Mouse (Mus musculus) right cerebral cortex, postnatal 36 days (tissue): ENCODE measurements at regions not wholly inside any gene's neighbourhood (a gene's known extent, or its start where the extent isn't known, plus 50 kb on each side); places are given as distances from the start of the nearest gene placed in this dataset.

Experiments used
- DNase-seq, 2 experiments: peaks; one replicate each; pipeline ENCODE4 v3.0.0; 2022; ENCODE audit warnings: low spot score in 2 of 2, mixed read lengths in 1 of 2

DNA sequence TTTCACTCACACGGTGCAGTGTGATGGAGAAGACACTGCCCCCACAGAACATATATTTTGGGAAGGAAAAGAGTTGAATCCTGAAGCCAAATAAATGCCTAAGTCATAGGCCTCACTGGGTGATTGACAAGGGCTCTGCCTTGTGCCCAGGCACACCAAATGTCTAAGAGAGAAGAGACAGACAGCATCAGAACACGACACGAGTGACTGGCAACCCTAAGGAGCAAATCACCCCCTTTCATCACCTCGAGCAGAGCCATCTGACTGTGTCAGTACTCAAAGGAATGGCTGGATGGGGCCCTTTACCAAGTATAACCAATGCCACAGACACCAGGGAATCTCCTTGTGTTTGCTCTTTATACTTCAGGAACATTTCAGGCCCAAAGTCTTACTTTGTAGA, 815.6 kb downstream of the Car8 start:
- DNase-seq, result no peak

DNA sequence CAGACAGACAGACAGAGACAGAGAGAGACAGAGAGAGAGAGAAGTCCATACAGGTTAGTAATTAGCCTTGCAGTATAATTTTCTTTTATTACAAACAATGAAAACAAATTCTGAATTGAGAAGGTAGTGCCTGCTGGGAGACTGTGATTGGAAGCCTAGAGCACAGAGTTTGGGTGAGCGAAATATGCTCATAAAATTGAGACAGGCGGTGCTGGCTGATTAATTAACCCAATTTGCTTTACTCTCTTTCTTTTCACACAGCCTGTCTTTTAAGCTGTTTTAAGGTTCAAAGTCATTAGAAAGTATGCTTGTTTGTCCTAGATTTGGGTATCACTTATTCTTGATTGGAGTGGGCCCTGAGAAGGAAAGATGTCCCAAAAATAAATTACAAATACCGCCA, 816.1 kb downstream of the Car8 start:
- DNase-seq, result no peak

DNA sequence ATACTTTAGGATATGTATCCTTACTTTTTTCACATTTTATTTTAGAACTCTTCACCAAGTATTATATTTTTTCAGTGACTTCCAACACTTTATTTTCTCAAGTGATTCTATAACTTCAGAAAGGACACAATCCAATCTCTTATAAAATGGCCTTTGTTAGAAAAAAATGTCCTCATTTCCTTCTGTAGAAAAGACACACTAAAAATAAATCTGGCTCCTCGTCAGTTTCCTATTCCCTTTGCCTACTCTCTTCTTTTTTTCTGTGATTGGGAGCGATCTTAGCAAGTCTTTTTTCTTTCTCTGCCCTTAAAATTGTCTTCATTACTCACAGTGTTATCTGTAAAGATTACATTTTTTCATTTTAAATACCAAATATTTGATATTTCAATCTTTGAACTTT, 824.5 kb downstream of the Car8 start:
- DNase-seq, result no peak

DNA sequence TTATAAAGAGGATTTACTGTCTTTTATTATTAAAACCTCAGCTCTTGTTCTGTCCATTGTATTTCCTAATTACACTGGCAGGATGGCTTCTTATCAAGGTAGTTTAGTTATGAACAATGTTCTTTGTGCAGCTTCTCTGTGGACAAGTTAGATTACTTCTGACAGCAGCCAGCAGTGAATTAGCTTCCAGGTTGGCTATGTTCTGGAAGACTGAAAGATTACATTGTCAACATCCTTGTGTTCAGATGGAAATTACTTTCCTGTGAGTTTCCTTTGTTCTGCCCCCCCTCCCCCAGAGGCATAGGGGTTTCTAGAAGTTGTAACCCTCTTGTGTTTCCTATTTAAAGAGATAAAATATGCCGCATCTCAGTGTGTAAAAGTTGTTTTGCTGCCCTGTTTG, 846.1 kb downstream of the Car8 start:
- DNase-seq, result no peak

DNA sequence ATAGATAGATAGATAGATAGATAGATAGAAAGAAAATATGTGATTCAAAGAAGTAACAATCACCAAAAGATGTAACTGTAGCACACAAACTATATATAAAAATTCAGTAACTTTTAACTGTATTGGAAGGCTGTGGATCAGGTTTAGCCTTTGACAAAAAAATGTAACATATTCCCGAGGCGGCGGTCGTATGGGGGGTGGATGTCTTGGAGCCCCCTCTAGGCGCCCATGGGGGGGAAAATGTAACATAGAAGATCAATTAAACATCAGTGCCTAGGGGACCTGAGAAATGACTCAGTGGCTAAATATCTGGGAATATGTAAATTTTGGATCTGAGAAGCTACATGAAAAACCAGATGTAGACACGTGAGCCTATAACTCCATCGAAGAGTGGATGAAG, 847.2 kb downstream of the Car8 start:
- no peak for DNase-seq

DNA sequence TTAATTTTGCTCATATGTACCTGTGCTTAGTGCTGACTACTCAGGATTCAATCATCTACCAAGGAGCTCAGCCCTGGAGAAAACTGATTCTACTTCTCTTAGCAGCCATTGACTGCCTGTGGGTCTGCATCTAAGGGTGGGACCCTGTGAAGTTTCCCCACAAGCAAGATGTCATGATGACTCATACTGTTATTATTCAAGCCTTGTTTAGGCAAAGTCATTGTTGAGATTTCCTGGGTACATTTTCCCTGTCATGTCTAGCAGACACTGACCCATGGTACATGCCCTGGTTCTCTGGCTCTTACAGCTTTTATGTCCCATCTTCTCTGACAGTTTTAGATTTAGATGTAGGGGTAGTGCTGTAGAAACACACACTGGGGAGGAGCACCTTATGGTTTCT, 853.8 kb downstream of the Car8 start:
- no peak for DNase-seq

DNA sequence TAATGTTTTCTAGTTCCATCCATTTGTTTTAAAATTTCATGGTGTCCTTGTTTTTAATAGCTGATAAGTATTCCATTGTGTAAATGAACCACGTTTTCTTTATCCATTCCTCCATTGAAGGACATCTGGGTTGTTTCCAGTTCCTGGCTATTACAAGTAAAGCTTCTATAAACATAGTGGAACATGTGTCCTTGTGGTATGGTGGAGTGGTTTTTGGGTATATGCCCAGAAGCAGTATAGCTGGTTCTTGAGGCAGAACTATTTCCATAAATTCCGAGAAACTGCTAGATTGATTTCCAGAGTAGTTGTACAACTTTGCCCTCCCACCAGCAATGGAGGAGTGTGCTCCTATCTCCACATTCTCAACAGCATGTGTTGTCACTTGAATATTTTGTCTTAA, 858.8 kb downstream of the Car8 start:
- no peak for DNase-seq

DNA sequence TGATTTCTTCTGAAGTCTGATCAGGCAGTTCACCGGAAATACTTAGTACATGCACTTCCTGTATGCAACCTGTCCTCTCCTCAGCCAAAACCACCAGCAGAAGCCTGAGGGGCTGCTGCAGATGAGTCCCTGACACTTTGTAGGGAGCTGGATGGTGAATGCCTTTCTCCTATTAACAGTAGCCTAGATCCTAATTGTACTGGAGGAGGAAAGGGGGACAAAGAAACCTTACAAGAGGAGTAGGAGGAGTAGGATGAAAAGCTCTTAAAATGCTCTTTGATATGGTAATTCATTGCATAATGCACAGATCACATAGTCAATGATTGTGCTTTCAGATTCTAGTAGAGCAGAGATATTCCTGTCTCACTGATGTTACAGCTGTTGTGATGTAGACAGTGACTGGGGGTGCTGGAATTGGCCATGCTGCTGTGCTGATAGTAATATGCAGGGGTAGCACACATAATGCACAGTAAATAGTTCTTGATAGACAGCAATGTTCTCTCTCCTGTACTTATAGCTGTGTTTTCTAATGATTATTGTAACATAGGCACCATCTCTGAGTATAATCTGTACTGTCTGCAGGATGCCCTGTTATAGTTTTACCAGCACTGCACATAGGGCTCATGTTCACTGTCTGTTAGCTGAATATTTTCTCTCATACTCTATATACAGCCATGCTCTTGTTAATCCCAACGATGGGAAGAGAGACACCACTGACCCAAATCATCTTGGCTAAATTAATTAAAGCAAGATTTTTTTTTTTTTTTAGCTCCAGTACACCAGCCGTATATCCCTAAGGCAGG, 874.4 kb downstream of the Car8 start:
- DNase-seq, result no peak

DNA sequence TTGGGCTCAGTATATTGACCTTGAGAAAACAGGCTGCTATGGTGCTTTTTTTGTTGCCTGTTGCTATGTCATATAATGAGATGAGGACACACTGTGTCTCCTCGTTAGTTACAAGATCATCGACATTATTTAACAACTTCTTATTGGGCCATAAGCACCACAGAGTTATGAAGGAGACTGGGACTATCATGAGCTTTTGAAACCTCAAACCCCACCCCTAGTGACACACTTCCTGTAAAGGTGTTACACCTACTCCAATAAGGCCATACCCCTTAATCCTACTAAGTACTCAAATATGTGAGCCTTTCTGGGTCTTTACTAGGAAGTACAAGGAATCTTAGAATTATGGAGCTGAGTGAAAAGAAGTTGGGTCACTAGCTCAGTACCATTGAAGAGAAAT, 875.3 kb downstream of the Car8 start:
- DNase-seq, result no peak

DNA sequence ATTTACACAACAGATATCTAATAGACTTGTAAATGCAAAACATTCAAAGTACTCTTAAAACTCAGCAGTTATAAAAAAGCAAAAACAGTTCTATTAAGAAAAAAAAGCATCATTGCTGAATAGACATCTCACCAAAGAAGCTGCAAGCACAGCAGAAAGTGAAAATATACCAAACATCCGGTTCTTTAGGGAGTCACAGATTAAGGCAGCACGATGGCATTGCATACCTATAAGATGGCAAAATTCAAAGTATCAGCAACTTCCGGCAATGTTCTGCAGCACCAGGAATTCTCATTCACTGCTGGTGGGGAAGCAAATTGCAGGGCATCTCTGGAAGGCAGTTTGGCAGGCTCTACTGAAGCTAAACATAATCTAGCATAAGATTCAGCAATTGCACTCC, 882.6 kb downstream of the Car8 start:
- DNase-seq, result no peak

DNA sequence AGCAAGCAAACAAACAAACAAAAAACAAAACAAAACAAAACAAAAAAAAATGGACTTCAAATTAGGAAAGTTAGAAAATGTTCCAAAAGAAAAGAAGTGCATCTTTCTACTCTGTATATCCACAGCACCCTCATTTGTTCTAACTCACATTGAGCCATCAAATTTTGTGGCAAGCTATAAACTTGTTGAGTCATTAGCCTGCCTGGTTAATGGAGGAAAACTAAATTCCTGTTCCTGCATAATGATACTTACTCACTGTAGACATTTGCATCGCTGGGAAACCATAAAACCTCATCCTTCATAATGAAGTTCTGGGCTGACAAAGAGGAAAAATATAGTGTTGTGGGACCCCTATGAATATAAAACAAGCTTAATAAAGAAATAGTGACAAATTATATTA, 891.5 kb downstream of the Car8 start:
- no peak for DNase-seq

DNA sequence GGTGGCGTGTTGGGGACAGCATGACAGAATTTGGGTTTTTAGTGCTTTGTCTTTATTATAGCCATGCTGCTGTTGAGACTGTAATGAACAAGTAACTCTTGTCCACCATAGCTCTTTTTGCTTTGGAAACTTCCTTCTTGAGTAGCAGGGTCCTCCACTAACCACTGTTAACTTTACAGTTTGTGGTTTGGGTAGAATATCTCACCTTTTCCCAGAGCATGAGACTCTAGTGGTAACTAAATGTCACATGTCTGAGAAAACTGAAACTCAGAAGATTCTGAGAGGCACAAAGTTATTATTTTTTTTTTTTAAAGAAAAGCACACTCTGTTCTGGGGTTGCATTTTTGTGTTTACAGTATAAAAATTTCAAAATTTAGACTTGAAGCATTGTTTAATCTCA, 897.7 kb downstream of the Car8 start:
- DNase-seq, result no peak

DNA sequence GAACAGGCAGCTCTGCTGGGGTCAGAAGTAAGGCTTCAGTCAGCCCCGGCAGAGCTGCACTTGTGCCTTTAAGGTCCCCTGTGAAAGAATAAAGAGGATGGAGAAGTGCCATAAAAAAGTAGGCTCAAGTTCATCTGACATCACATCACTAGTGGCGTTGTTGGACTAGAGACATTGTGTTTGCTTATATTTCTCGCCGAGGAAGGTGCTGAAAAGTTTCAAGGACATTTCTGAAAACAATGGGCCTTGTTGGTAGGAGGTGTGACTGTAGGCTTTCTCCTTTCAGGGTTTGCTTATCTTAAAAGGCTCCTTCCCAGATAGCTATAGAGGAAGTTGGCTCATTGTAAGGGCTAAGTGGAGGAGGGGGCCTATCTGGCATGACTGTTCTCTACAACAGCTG, 924.6 kb downstream of the Car8 start:
- no peak for DNase-seq

DNA sequence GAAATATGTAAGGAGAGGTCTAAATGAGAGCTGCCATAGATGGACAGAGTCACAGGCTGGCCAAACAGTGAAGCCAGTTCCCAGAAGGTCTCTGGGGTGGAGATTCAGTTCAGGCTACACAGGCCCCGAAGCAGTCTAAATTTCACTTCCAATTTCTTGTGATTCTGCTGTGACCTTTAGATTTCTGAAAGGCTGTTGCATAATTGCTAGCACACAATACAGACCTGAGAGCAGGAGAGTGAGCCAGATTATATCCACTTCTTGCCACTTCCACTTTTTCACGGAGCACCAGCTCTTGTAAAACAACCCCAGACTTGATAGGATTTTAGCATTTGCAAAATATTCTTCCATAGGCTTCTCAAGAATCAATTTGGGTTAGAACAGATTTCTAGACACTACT, 925.6 kb downstream of the Car8 start:
- DNase-seq, result no peak

DNA sequence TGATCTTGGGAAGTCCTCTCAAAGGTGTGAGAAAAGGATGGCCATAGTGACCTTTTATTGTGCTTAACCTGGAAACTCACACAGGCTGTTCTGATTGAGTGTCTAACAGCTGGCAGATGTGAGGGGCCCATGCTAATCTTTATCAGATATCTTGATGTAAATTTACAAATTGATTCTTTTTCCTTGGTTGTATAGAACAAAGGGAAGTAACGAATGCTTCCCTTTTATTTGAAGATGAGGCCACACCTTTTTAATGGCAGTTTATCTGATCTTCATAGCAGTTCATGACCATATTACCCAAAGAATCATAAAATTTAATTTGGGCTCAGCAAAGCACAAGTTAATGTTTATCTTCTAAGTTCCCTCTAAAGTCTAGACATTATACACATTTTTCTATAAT, 926.7 kb downstream of the Car8 start:
- no peak for DNase-seq

DNA sequence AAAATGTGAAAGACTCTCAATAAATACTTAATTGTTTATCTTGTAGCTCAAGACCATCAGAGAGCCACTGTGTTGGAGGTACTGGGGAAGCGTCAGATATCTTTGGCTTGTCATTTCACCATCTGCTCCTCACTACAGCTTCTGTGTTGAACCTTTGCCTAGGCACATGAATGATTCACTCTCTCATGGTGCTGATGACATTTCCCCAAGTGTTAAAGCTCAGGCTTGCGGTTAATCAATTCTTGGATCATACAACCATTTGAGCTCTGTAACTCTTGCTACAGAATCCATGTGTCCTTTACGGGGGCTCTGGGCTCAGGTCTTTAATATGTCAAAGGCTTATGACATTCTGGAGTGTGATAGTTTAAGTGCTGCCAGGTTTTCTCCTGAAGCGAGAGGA, 969.8 kb downstream of the Car8 start:
- DNase-seq, result no peak

DNA sequence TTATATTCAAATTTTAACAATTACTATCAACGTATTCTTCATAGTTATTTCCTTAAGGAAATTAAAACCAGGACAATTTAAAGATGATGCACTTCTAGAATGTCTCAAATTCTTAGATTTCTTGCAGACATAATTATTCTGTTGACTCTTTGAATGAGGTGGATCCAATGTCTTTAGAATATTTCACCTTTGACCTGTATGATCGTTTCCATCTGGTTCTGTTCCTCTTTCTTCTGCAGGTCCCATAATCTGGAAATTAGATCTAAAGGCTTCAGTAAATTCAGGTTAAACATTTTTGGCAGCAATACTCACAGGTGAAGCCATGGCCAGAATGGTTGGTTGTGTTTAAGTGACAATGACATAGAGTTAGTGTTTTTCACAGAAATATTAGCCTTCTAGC, 982.4 kb downstream of the Car8 start:
- no peak for DNase-seq

DNA sequence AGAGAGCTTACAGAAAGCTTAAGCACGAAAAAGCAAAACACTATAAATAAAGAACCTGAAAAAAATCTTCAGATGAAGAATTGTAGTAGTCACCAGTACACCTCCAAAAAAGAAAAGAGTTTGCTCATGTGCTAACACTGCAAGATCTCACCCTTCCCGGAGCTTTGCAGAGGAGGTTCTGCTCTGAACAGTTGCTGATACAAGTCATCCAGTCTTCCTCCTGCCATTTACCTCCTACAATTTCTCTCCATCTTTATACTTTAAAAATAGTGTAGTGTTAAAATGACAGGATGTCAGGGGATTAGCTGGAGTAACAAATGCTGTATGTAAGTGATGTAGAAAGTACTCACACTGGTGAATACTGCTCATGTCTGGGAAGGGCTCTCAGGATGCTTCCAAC, 985.2 kb downstream of the Car8 start:
- peak; percentile 5 to 12 for DNase-seq

DNA sequence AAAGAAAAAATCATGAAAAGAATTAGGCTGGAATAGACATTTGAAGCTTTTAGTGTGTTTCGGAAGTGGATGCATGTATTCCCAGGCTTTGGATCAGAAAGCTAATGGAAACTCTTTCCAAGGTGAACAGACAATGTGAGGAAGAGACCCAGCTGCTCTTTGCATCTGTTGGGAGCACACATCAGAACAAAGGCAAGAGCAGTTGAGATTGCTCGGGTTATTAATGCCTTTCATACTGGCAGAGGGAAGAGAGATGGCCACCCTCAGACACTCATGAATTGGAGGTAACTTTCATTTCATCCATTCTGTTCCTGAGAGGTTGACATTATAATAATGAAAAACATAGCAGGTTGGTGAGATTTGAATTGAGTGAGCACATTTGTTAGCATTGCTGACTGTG, 987.2 kb downstream of the Car8 start:
- DNase-seq, result no peak

DNA sequence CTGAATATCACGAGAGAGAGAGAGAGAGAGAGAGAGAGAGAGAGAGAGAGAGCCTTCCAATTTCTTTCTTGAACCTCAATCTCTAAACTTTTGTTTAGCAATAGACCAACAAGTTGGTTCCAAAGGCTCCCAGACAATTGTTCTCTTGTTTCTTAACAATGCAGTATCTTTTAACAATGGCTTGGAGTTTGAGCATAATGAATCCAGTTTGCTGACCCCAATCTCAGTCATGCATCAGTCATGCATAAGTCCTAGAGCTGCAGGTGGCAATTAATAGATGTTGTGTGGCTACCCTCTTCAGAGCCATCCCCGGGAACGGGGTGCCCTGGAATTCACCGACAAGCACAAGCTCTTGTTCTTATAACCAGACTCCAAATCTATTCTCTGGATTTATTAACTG, 991.0 kb downstream of the Car8 start:
- DNase-seq, result no peak

DNA sequence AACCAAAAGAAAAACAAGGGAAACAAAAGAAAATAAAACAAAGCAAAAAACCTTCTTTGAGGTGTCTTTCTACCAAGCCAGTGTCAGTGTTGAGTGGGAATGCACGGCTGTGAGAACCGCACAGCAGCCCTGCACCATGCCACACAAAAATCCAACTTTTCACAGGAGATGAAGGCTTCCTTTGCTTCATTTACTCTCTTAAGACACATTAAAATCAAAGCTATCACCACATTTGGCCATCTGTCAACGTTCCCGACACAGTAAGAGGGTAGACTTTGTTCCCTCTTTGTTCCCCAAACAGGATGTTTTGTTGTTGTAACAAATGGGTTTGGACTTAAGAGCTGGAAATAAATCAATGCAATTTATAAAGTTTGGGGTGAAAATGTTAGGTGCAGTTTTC, 991.6 kb downstream of the Car8 start:
- no peak for DNase-seq

DNA sequence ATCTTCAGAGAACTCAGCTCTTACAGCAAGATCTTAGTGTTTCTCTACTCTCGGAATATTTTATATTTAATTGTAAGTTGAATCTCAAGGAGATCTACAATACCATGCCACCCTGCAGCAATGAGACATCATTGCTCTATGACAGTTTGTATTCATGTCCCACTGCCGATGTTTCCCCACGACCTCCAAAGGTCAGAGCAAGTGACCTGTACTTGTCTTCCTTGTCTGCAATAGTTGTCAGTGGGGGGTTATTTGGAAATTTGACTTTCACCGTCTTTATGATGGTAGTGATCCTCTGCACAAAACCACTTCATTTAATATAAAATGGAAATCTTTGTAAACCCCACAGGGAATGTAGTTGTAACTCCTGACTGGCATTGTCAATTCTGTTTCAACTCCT, 992.0 kb downstream of the Car8 start:
- no peak for DNase-seq

DNA sequence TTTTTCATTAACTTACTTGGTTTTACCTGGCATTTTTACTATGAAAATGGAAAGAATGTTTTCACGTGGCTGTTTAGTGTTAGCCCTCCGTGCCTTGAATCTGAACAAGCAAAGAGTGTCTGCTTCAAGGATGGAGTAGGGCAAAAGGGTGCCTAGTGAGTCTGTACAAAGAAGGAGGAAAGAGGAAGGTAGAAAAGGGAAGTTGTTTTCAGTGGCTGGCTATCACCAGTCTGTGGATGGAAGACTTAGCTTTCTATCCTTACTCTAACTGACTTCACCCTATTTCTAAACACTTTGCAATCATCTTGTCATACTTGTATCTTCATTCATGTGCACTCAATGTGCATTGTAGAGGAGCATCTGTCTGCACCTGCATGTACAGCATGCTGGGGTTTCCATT, 993.2 kb downstream of the Car8 start:
- DNase-seq, result no peak

DNA sequence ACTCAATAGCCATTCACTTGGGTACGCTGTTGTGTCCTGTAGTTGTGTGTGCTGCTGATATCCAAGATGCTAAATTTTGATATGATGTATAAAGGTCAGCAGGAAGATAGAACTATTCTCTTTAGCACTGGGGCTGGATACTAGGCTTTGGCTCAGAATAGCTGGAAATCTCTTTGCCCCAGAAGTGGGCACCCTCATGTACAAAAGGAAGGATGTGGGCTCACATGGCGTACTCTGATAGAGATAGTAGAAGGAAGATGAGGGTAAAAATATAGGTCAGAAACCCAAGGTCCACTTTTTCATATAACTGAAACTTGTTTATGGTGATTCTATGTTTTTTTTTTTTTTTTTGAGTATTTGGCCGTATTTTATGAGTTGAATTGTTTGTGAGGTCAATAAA, 1001.0 kb downstream of the Car8 start:
- DNase-seq, result no peak
